Mouse (Mus musculus): ENCODE results near the gene Atp6v1a. TPM values are rescaled to one million over a fixed set of nuclear protein-coding genes. Genes with fewer than 3 reads are reported as not detected.

Gene Atp6v1a
- polyA plus RNA-seq (2015; fragmentation: Nextera tagmentation; extraction: Ambion mirVana) = 91.6 and 95.5 TPM in 2 replicates

- peaks cover 30% of the 10 kb centered on the region for H3K4me1 ChIP-seq (replicated peaks)
- no peaks in the 10 kb centered on the region for H3K9me3 ChIP-seq
- peak; percentile 88 for ATAC-seq (ENCODE audit: low read depth)
- under 1% methylated on average over 64 of the region's 71 CpGs for WGBS
- peak within 1 kb of the TSS; percentile 97 for H3K4me2 ChIP-seq
- no peaks in the 10 kb centered on the region for H3K27me3 ChIP-seq
- H3K4me3 ChIP-seq = peak within 1 kb of the TSS; percentile 97
- H3K9ac ChIP-seq = peak within 1 kb of the TSS; percentile 96
- H3K36me3 ChIP-seq = no peaks in the 10 kb centered on the region
- H3K27ac ChIP-seq (replicated peaks) = peak within 1 kb of the TSS; percentile 99
Measured at GRCm38 (mm10) chr16:44139536-44140185, at the start of gene Atp6v1a, which contains the start of gene Naa50. Gene Atp6v1a (minus strand): TSS chr16:44139705. Gene Naa50 (plus strand): TSS chr16:44139830.

- H3K4me2 ChIP-seq = no peak overlapping the region
- H3K27ac ChIP-seq (replicated peaks) = no peak overlapping the region
- no peaks in the 10 kb centered on the region for H3K27me3 ChIP-seq
- WGBS = 90% methylated on average over 3 of the region's 3 CpGs
- H3K9ac ChIP-seq = no peak overlapping the region
- H3K9me3 ChIP-seq = no peaks in the 10 kb centered on the region; the same call in 1 of the 2 replicates
- no peak for ATAC-seq (ENCODE audit: low read depth)
- no peaks in the 10 kb centered on the region for H3K4me1 ChIP-seq (replicated peaks)
- 0 out of 2 replicates have a peak, but pooled peaks cover 10% of the 10 kb centered on the region for H3K36me3 ChIP-seq
- H3K4me3 ChIP-seq = no peak overlapping the region
Measured at GRCm38 (mm10) chr16:44188766-44189165, 49.3 kb upstream of the Atp6v1a start.

GRCm38 (mm10) chr16:44187172-44187571, 47.7 kb upstream of the Atp6v1a start:
- Histone ChIP-seq H3K4me1 (replicated peaks) (no peaks in the 10 kb centered on the region), H3K4me3 (no peak overlapping the region), H3K4me2 (no peak overlapping the region), H3K9me3 (no peaks in the 10 kb centered on the region; the same call in 1 of the 2 replicates), H3K9ac (no peak overlapping the region), H3K27ac (replicated peaks) (no peak overlapping the region), H3K36me3 (0 out of 2 replicates have a peak, but pooled peaks cover 10% of the 10 kb centered on the region), H3K27me3 (no peaks in the 10 kb centered on the region)
- no peak for ATAC-seq (ENCODE audit: low read depth)
- 95% methylated on average over 4 of the region's 4 CpGs for WGBS

GRCm38 (mm10) chr16:44184769-44185168, 45.3 kb upstream of the Atp6v1a start:
- WGBS = 89% methylated on average over 3 of the region's 3 CpGs
- H3K9me3 ChIP-seq = no peaks in the 10 kb centered on the region; the same call in 1 of the 2 replicates

GRCm38 (mm10) chr16:44182597-44182996, 43.1 kb upstream of the Atp6v1a start:
- H3K4me1 ChIP-seq (replicated peaks) = no peaks in the 10 kb centered on the region
- H3K9ac ChIP-seq = no peak overlapping the region
- no peak overlapping the region for H3K27ac ChIP-seq (replicated peaks)
- H3K27me3 ChIP-seq = no peaks in the 10 kb centered on the region
- H3K4me3 ChIP-seq = no peak overlapping the region
- H3K36me3 ChIP-seq = 0 out of 2 replicates have a peak, but pooled peaks cover 3% of the 10 kb centered on the region
- no peak for ATAC-seq (ENCODE audit: low read depth)
- no peaks in the 10 kb centered on the region for H3K9me3 ChIP-seq
- no peak overlapping the region for H3K4me2 ChIP-seq
- WGBS = 95% methylated on average over 1 of the region's 1 CpGs

More at GRCm38 (mm10) chr16:44184769-44185168, 45.3 kb upstream of the Atp6v1a start:
- Histone ChIP-seq H3K36me3 (0 out of 2 replicates have a peak, but pooled peaks cover 8% of the 10 kb centered on the region), H3K4me2 (no peak overlapping the region), H3K27ac (replicated peaks) (no peak overlapping the region), H3K4me3 (no peak overlapping the region), H3K27me3 (no peaks in the 10 kb centered on the region), H3K4me1 (replicated peaks) (no peaks in the 10 kb centered on the region), H3K9ac (no peak overlapping the region)
- no peak for ATAC-seq (ENCODE audit: low read depth)

GRCm38 (mm10) chr16:44178555-44178954, 39.0 kb upstream of the Atp6v1a start:
- WGBS = 68% methylated on average over 1 of the region's 1 CpGs
- no peak overlapping the region for H3K4me3 ChIP-seq
- peaks cover 17% of the 10 kb centered on the region for H3K4me1 ChIP-seq (replicated peaks)
- ATAC-seq (ENCODE audit: low read depth) = no peak
- no peak overlapping the region for H3K27ac ChIP-seq (replicated peaks)
- H3K9me3 ChIP-seq = no peaks in the 10 kb centered on the region
- no peak overlapping the region for H3K9ac ChIP-seq
- H3K27me3 ChIP-seq = no peaks in the 10 kb centered on the region
- 0 out of 2 replicates have a peak, but pooled peaks cover 3% of the 10 kb centered on the region for H3K36me3 ChIP-seq
- no peak overlapping the region for H3K4me2 ChIP-seq

GRCm38 (mm10) chr16:44176511-44176910, 37.0 kb upstream of the Atp6v1a start:
- H3K4me2 ChIP-seq = no peak overlapping the region
- H3K9me3 ChIP-seq = no peaks in the 10 kb centered on the region
- no peak overlapping the region for H3K9ac ChIP-seq
- H3K4me1 ChIP-seq (replicated peaks) = peaks cover 22% of the 10 kb centered on the region
- no peak overlapping the region for H3K27ac ChIP-seq (replicated peaks)
- no peak overlapping the region for H3K4me3 ChIP-seq
- no peak for ATAC-seq (ENCODE audit: low read depth)
- no peaks in the 10 kb centered on the region for H3K27me3 ChIP-seq
- WGBS = 95% methylated on average over 2 of the region's 2 CpGs
- 0 out of 2 replicates have a peak, but pooled peaks cover 3% of the 10 kb centered on the region for H3K36me3 ChIP-seq

- no peaks in the 10 kb centered on the region for H3K27me3 ChIP-seq
- no peaks in the 10 kb centered on the region for H3K9me3 ChIP-seq
- no peak overlapping the region for H3K4me3 ChIP-seq
- H3K27ac ChIP-seq (replicated peaks) = no peak overlapping the region
- 86% methylated on average over 1 of the region's 1 CpGs for WGBS
- H3K36me3 ChIP-seq = no peaks in the 10 kb centered on the region
- peaks cover 22% of the 10 kb centered on the region for H3K4me1 ChIP-seq (replicated peaks)
- ATAC-seq (ENCODE audit: low read depth) = no peak
- H3K4me2 ChIP-seq = no peak overlapping the region; the same call in 1 of the 2 replicates
- no peak overlapping the region for H3K9ac ChIP-seq
Measured at GRCm38 (mm10) chr16:44175001-44175400, 35.5 kb upstream of the Atp6v1a start.

GRCm38 (mm10) chr16:44173966-44174530, 34.5 kb upstream of the Atp6v1a start:
- Histone ChIP-seq H3K9ac (peak overlapping the region; percentile 93), H3K36me3 (no peaks in the 10 kb centered on the region), H3K4me3 (peak overlapping the region; percentile 94), H3K4me2 (peak overlapping the region; percentile 70), H3K27ac (replicated peaks) (peak overlapping the region; percentile 93), H3K4me1 (replicated peaks) (peaks cover 22% of the 10 kb centered on the region), H3K27me3 (no peaks in the 10 kb centered on the region), H3K9me3 (no peaks in the 10 kb centered on the region)
- 30% methylated on average over 7 of the region's 7 CpGs for WGBS
- no peak for ATAC-seq (ENCODE audit: low read depth)

- no peaks in the 10 kb centered on the region for H3K9me3 ChIP-seq
- peak within 1 kb of the TSS; percentile 70 for H3K4me2 ChIP-seq
- H3K27ac ChIP-seq (replicated peaks) = peak within 1 kb of the TSS; percentile 93
- peak within 1 kb of the TSS; percentile 94 for H3K4me3 ChIP-seq
- H3K9ac ChIP-seq = peak within 1 kb of the TSS; percentile 93
- no peaks in the 10 kb centered on the region for H3K36me3 ChIP-seq
- peaks cover 22% of the 10 kb centered on the region for H3K4me1 ChIP-seq (replicated peaks)
- 0% methylated on average over 50 of the region's 77 CpGs for WGBS
- H3K27me3 ChIP-seq = no peaks in the 10 kb centered on the region
- ATAC-seq (ENCODE audit: low read depth) = peak; percentile 76
Measured at GRCm38 (mm10) chr16:44173155-44173941, 33.8 kb upstream of the Atp6v1a start, which contains the start of gene Usf3. Gene Usf3 (plus strand): TSS chr16:44173246.

GRCm38 (mm10) chr16:44172297-44173154, 33.0 kb upstream of the Atp6v1a start:
- peak overlapping the region; percentile 70 for H3K4me2 ChIP-seq
- peak overlapping the region; percentile 69 for H3K9ac ChIP-seq
- ATAC-seq (ENCODE audit: low read depth) = peak; percentile 100
- H3K9me3 ChIP-seq = no peaks in the 10 kb centered on the region
- WGBS = under 1% methylated on average over 26 of the region's 26 CpGs
- no peaks in the 10 kb centered on the region for H3K36me3 ChIP-seq
- H3K27ac ChIP-seq (replicated peaks) = peak overlapping the region; percentile 85
- peak overlapping the region; percentile 94 for H3K4me3 ChIP-seq
- no peaks in the 10 kb centered on the region for H3K27me3 ChIP-seq
- peaks cover 22% of the 10 kb centered on the region for H3K4me1 ChIP-seq (replicated peaks)

Measured in neural tube, embryonic 13.5 days (tissue).